Mouse (Mus musculus) cerebellum, adult 8-10 months (tissue): ENCODE measurements at regions not wholly inside any gene's neighbourhood (a gene's known extent, or its start where the extent isn't known, plus 50 kb on each side); places are given as distances from the start of the nearest gene placed in this dataset.

Experiments
- DNase-seq: peaks from one replicate; pipeline ENCODE4 v3.0.0; 2022

- no peak for DNase-seq
These were observed 154.9 kb upstream of the Gm34302 start for GRCm38 (mm10) chr3:63638572-63638971.

GRCm38 (mm10) chr3:63637913-63638312, 154.2 kb upstream of the Gm34302 start:
- DNase-seq = no peak

GRCm38 (mm10) chr3:63627724-63628123, 144.0 kb upstream of the Gm34302 start:
- DNase-seq = no peak

GRCm38 (mm10) chr3:63616127-63616526, 132.4 kb upstream of the Gm34302 start:
- DNase-seq = no peak

DNA sequence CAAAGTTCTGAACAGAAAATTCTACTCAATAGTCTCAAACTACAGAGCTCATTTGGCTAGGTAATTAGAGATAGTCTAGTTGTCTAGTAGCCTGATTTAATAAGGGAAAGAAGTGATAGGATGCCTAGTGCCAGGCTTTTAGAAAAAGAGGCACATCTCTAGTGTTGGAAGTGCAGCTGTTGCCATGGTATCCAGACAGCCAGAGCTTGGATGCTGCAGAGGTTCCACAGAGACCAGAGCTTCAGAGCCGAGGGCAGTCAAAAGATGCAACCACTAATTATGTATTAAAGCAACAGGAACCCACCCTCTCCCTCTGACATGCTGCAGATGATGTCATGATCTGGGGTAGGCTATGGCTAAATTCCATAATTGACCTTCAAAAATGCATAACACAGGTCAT, 130.0 kb upstream of the Gm34302 start:
- DNase-seq = no peak

- no peak for DNase-seq
These were observed 129.2 kb upstream of the Gm34302 start for GRCm38 (mm10) chr3:63612767-63613363.

- DNase-seq = no peak
These were observed 126.6 kb upstream of the Gm34302 start for GRCm38 (mm10) chr3:63610113-63610919.

GRCm38 (mm10) chr3:63609454-63610112, 125.9 kb upstream of the Gm34302 start:
- no peak for DNase-seq

DNA sequence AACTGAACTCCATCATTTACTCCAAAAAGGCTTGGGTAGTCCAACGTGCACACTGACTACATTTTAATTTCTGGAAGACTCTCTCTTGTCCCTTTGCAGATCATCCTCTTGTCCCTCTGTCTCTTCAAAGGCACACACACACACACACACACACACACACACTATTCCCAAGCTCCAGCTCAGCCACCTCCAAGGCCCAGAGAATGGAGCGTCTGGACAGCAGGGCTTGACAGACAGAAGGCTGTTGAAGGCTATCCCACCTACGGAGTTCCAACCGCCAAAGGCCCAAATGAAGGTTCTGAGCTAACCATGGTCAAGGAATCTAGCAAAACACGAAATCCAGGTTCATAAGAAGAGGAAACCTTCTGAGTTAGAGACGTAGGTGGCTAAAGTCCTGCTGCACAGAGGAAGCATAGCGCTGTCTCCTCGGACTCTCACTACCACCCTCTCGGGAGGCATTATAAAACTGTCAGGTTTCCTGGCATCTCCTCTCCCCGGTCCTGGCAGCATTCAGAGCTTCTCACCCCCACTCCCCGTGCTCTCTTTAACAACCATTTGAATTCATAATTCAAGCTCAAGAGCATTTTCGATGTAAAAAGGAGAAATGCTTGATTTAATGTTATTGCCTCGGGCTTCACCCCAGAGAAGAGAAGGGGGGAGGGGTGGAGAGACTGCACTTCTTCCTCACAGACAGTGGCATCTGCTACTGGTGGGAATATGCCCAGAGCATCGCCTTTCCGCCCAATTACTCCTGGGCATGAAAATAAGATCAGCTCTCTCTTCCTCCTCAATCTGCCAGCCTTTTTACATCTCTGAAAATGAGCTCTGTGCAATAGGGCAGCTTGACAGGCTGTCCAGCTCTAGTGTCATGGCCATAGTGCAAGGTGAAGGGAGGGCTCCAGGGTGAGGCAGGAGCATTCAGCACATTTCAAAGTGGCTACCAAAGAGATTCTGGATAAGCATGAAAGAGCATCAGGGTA, 99.3 kb upstream of the Gm34302 start:
- peak; percentile 31 for DNase-seq

- DNase-seq = no peak
These were observed 98.5 kb upstream of the Gm34302 start for GRCm38 (mm10) chr3:63582180-63582579.

DNA sequence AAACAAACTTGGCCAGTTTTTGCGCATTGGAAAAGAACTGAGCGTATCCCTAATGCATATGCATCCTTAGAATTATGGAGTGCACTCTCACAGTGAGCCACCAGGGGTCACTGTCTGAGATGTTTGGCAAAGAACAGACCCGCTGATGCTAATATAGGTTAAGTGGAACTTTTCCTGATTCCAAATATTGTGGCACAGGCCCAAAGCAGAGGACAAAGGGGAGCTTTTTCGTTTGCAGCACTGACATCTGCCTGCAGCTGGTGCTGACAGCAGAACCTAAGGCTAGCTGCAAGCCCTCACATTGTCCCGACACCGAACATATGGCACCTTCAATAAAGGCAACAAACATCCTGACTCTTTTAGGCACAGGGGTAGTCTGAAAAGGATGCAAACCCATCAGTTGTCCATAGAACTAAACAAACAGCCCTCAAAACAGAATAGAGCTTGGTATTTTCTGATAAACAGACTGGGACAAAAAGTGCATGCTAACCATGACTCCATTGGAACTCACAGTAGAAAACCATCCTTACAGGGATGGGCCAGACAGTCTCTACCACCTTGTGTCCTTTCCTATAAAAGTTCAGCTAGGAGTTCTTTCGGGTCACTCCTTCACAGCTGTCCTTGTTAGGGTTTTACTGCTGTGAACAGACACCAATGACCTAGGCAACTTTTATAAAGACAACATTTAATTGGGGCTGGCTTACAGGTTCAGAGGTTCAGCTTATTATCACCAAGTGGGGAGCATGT, 87.1 kb upstream of the Gm34302 start:
- peak; percentile 43 for DNase-seq

GRCm38 (mm10) chr3:63570082-63570481, 86.4 kb upstream of the Gm34302 start:
- no peak for DNase-seq

GRCm38 (mm10) chr3:63569004-63569596, 85.4 kb upstream of the Gm34302 start:
- DNase-seq = no peak

GRCm38 (mm10) chr3:63567726-63568125, 84.0 kb upstream of the Gm34302 start:
- DNase-seq = no peak

DNA sequence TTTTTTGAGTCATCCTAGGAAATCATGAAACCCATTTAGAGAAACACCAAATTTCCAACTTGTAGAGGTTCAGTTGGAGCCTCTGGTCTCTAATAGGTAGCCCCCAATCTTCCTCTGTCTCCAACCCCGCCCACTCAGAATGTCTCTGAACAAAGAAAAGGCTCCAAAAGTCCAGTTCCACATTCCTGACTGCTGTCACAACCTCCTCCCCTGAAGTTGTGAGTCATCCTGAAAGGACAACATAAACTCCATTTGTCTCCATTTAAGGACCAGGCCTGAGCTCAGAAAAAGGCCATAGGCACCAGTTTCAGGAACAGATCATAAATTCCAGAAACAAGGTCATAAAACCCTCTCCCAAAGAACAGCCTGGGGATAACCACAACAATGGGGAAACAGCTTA, 79.4 kb upstream of the Gm34302 start:
- DNase-seq = no peak

- DNase-seq = no peak
These were observed 78.9 kb upstream of the Gm34302 start for GRCm38 (mm10) chr3:63562532-63562931.

DNA sequence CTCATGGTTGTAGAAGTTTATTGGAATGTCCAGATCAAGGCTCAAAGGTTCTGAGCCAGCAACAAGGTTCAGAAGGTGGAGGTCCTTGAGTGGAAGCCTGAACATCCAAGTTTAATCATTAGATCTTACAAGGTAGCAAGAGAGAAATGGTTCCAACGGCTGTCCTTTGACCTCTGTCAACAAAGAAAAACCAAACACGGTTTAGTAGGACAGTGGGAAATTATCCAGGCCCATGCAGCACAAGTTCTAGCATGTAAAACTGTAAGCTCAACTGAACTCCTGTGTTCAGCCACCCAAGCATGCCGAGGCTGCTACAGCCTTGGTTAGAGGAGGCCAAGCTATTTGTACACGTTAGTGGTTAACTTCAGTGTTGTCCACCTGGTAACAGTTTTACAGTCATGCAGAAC, 77.1 kb upstream of the Gm34302 start:
- DNase-seq = no peak

DNA sequence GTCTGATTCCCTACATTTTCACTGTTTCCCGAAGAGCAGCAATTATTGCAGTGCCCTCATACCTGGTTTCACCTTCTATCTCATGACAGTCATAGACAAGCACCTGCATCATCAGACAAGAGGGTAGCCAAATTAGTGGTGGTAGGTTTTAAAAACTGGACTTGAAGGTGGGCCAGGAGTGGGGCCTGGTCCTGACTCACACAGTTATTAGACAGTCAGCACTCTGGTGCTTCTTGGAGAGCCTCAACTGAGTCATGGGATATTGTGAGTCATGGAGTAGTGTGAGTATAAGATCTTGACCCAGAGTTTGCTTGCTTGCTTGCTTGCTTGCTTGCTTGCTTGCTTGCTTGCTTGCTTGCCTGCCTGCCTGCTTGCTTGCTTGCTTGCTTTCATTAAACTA, 73.1 kb upstream of the Gm34302 start:
- DNase-seq = no peak

GRCm38 (mm10) chr3:63554872-63555271, 71.2 kb upstream of the Gm34302 start:
- DNase-seq = peak; percentile 23

DNA sequence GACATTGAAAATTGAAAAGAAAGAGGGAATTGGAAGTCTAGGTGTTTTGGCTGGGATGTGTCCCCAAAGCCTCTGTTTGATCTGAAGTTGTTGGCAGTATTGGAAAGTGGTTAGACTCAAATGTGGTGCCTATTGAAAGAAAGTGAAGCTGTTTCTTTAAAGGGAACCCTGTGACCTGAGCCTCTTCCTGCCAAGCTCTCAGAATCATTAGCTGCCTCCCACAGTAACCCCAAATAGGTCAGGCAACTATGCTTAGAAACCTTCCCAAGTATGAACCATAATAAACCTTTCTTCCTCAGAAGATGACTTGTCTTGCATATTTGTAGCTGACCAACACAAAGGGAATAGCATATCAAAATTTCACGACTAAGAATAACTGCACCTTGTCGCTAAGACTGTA, 69.7 kb upstream of the Gm34302 start:
- no peak for DNase-seq

DNA sequence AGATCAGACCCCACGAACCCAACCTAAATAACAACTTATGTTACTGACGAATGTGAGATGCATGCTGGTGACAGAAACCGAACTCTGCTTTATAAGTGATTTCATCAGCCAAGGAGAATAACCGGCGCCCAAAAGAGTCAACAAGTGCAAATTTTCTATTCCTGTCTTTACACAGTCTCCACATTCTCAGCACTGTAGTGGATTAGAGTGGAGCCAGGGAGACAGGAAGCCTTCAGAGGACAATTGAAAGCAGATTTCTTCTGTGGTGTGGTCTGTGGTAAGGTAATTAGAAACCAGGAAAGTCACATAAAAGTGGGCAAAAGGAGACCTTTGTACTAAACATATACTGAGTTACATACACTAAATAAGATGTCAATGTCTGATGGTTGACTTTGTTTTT, 68.0 kb upstream of the Gm34302 start:
- DNase-seq = no peak
